Mouse (Mus musculus) liver, embryonic 15.5 days (tissue): ENCODE results near the gene Tsen54. TPM values are rescaled to one million over a fixed set of nuclear protein-coding genes. Genes with fewer than 3 reads are reported as not detected.

ENCODE experiments used
- ATAC-seq: fragments of 200-750 bp; cut with Nextera tagmentation; 2 replicates; pipeline ENCODE4 v1.8.0; 2017; ENCODE audit warnings: moderate number of reproducible peaks, mild to moderate bottlenecking, moderate library complexity; ENCODE audit not compliant: insufficient read depth
- H3K27ac ChIP-seq: fragments of 300-500 bp; sonication (generic); replicated peaks from 2 replicates; pipeline ENCODE4 v1.5.1; 2015; ENCODE audit warnings: mild to moderate bottlenecking, inconsistent platforms
- H3K27me3 ChIP-seq: fragments of 300-500 bp; sonication (generic); 2 replicates; pipeline ENCODE4 v1.6.1; 2015; ENCODE audit warnings: mild to moderate bottlenecking, inconsistent platforms
- H3K36me3 ChIP-seq: fragments of 300-500 bp; sonication (generic); replicated peaks from 2 replicates; pipeline ENCODE4 v1.6.1; 2015; ENCODE audit warnings: moderate library complexity, mild to moderate bottlenecking, inconsistent platforms
- H3K4me1 ChIP-seq: fragments of 300-500 bp; sonication (generic); replicated peaks from 2 replicates; pipeline ENCODE4 v1.6.1; 2015; ENCODE audit warnings: inconsistent platforms
- H3K4me2 ChIP-seq: fragments of 300-500 bp; sonication (generic); 2 replicates; pipeline ENCODE4 v1.6.1; 2015; ENCODE audit warnings: moderate library complexity, mild to moderate bottlenecking, inconsistent platforms
- H3K4me3 ChIP-seq: fragments of 300-500 bp; sonication (generic); replicated peaks from 2 replicates; pipeline ENCODE4 v1.5.1; 2015; ENCODE audit warnings: mild to moderate bottlenecking, inconsistent platforms
- H3K9ac ChIP-seq: fragments of 300-500 bp; sonication (generic); 2 replicates; pipeline ENCODE4 v1.6.1; 2015; ENCODE audit warnings: moderate library complexity, mild to moderate bottlenecking, inconsistent platforms
- H3K9me3 ChIP-seq: fragments of 300-500 bp; sonication (generic); replicated peaks from 2 replicates; pipeline ENCODE4 v1.6.1; 2016; ENCODE audit warnings: inconsistent platforms
- WGBS: fragments of 180-500 bp; shearing (Covaris S2); methylation state at CpG from one replicate; pipeline ENCODE4 v1.1.7; 2015; ENCODE audit warnings: mixed read lengths; ENCODE audit not compliant: insufficient replicate concordance; 5-methylcytosine and 5-hydroxymethylcytosine counted together
- polyA plus RNA-seq: library from polyadenylated mRNA; unstranded; fragments of >200 nt; fragmentation: Nextera tagmentation; extraction: Ambion mirVana; gene quantifications from 2 replicates; pipeline ENCODE4 v1.2.1, GENCODE M21; 2015

The Tsen54 gene
- polyA plus RNA-seq, 1 experiment from 2014 or later = 13.7 TPM

DNA sequence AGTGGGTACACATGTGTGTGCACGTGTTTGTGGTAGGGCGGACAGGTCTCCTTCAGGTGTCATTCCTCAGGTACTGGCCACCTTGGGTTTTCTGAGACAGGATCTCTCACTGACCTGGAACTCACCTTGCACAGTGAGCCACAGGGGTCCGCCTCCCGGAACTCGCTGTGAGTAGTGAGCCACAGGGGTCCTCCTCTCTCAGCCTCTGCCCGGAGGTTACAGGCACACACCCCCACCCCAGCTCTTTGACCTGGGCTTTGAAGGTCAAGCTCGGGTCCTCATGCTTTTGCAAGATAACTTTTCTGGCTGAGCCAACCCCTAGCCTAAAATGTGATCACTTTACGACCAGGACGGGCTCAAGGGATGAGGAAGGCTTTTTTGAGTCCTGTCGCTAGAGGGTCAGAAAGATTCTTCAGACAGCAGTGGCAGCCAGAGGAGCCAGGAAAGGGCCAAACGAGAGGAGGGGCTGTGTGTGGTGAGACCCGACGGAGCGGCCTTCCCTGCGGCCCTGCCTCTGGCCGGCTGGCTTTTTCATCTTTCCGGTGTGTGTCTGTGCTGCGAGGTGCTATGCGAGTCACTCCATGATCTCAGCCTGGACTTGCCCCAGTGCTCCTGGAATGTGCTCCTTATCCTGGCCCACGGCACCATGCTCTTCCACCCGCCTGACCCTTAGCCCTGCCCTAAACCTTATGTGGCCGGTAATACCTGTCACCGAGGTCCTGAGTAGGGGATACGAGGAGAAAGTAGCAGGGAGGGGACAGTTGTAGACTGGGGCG lies 16.2 kb downstream of the Tsen54 start:
- H3K9ac ChIP-seq = 0 out of 2 replicates have a peak overlapping the region, but pooled peaks have one; percentile 15
- no peak overlapping the region for H3K4me3 ChIP-seq
- peaks cover 72% of the 10 kb centered on the region for H3K4me1 ChIP-seq

GRCm38 (mm10) chr11:115831518-115831917 lies 17.0 kb downstream of the Tsen54 start:
- H3K9me3 ChIP-seq = no peaks in the 10 kb centered on the region
- ATAC-seq = peak; percentile 32
- H3K4me2 ChIP-seq = peak overlapping the region; percentile 50
- peaks cover 12% of the 10 kb centered on the region; the same call in 1 of the 2 replicates for H3K27me3 ChIP-seq
- H3K4me1 ChIP-seq = peaks cover 65% of the 10 kb centered on the region
- 0 out of 2 replicates have a peak overlapping the region, but pooled peaks have one; percentile 15 for H3K9ac ChIP-seq
- H3K4me3 ChIP-seq = peak overlapping the region; percentile 22
- H3K27ac ChIP-seq = peak overlapping the region; percentile 81
- H3K36me3 ChIP-seq = no peaks in the 10 kb centered on the region
- WGBS = 33% methylated on average over 3 of the region's 3 CpGs

More for the DNA sequence above, 16.2 kb downstream of the Tsen54 start:
- no peaks in the 10 kb centered on the region for H3K36me3 ChIP-seq
- peak overlapping the region; percentile 81 for H3K27ac ChIP-seq
- ATAC-seq = no peak
- peak overlapping the region; percentile 50 for H3K4me2 ChIP-seq
- WGBS = 44% methylated on average over 25 of the region's 25 CpGs
- peaks cover 12% of the 10 kb centered on the region; the same call in 1 of the 2 replicates for H3K27me3 ChIP-seq
- H3K9me3 ChIP-seq = no peaks in the 10 kb centered on the region

DNA sequence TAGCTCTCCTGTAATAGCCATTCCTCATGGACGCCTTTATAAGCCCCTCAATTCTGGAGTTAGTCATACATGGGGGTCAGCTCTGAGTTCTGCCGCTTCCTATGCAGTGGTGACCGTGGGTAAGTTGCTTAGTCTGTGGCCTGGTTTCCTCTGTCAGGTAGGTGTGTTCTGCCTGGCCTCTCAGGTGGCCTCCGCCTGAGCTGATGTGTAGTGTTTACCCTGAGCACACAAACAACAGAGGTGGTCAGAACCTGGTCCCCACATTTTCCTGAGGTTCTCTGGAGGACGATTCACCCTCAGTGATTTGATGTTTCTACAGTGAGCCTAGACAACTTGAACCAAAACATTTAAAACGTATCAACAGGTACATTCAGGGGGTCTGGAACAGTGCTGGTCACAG lies 17.5 kb downstream of the Tsen54 start:
- 56% methylated on average over 6 of the region's 6 CpGs for WGBS
- no peaks in the 10 kb centered on the region for H3K36me3 ChIP-seq
- H3K9ac ChIP-seq = 0 out of 2 replicates have a peak overlapping the region, but pooled peaks have one; percentile 15
- ATAC-seq = peak; percentile 64
- peak overlapping the region; percentile 50 for H3K4me2 ChIP-seq
- H3K27ac ChIP-seq = peak overlapping the region; percentile 81
- H3K4me3 ChIP-seq = peak overlapping the region; percentile 22; the same call in 1 of the 2 replicates
- no peaks in the 10 kb centered on the region for H3K9me3 ChIP-seq
- H3K27me3 ChIP-seq = peaks cover 12% of the 10 kb centered on the region; the same call in 1 of the 2 replicates
- H3K4me1 ChIP-seq = peaks cover 68% of the 10 kb centered on the region

DNA sequence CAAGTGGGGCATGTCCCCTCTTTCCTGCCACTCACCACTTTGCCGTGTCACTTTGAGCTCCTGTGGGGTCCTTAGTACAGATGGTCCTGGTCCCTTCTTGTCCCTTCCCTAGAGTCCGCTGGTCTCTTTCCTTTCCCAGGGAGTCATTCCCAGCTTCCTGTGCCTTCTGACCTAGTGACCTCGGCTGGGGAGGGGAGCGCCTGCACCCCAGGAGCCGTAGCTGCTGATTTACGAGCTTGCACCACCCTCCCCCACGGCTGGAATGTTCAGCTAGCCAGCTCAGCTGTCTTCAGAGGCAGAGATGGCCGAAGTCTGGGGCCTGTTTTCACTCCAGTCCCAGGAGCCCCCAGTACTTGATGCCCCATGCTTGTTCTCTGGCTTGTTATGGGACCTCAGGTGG lies 18.0 kb downstream of the Tsen54 start:
- peak overlapping the region; percentile 46 for H3K4me2 ChIP-seq
- no peak overlapping the region for H3K9ac ChIP-seq
- H3K27me3 ChIP-seq = peaks cover 7% of the 10 kb centered on the region; the same call in 1 of the 2 replicates
- H3K36me3 ChIP-seq = no peaks in the 10 kb centered on the region
- H3K4me3 ChIP-seq = peak overlapping the region; percentile 22; the same call in 1 of the 2 replicates
- WGBS = 42% methylated on average over 8 of the region's 8 CpGs
- H3K27ac ChIP-seq = peak overlapping the region; percentile 81
- H3K4me1 ChIP-seq = peaks cover 65% of the 10 kb centered on the region
- no peaks in the 10 kb centered on the region for H3K9me3 ChIP-seq
- peak; percentile 60 for ATAC-seq

- ATAC-seq = no peak
- H3K27me3 ChIP-seq = peaks cover 4% of the 10 kb centered on the region; the same call in 1 of the 2 replicates
- H3K9me3 ChIP-seq = no peaks in the 10 kb centered on the region
- H3K27ac ChIP-seq = peak overlapping the region; percentile 81
- no peak overlapping the region for H3K9ac ChIP-seq
- H3K4me2 ChIP-seq = peak overlapping the region; percentile 46
- WGBS = 26% methylated on average over 8 of the region's 8 CpGs
- peaks cover 64% of the 10 kb centered on the region for H3K4me1 ChIP-seq
- no peak overlapping the region for H3K4me3 ChIP-seq
- no peaks in the 10 kb centered on the region for H3K36me3 ChIP-seq
These were observed 18.5 kb downstream of the Tsen54 start for GRCm38 (mm10) chr11:115833021-115833513.

DNA sequence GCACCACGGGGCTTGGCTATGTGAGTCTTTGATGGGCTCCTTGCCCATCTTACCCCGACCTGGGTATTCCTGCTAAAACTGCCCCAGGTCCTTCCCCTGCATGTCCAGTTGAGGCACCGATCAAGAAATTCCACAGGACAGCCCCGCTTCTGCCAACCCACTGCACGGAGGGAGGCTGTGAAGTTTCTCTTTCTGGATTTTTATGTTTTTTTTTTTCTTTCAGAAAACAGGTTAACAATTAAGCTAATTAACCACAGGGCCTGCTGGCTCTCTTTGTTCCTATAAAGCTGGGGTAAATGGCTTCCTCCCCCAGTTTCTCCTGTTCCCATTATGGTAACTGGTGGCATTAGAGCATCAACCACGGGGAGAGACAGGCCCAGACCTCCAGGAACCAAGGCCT lies 19.5 kb downstream of the Tsen54 start:
- no peak overlapping the region for H3K4me2 ChIP-seq
- H3K9me3 ChIP-seq = no peaks in the 10 kb centered on the region
- ATAC-seq = no peak
- H3K27ac ChIP-seq = 0 out of 2 replicates have a peak overlapping the region, but pooled peaks have one; percentile 81
- no peak overlapping the region for H3K4me3 ChIP-seq
- H3K27me3 ChIP-seq = no peaks in the 10 kb centered on the region
- H3K4me1 ChIP-seq = peaks cover 70% of the 10 kb centered on the region
- WGBS = 66% methylated on average over 6 of the region's 6 CpGs
- H3K9ac ChIP-seq = no peak overlapping the region
- H3K36me3 ChIP-seq = no peaks in the 10 kb centered on the region

DNA sequence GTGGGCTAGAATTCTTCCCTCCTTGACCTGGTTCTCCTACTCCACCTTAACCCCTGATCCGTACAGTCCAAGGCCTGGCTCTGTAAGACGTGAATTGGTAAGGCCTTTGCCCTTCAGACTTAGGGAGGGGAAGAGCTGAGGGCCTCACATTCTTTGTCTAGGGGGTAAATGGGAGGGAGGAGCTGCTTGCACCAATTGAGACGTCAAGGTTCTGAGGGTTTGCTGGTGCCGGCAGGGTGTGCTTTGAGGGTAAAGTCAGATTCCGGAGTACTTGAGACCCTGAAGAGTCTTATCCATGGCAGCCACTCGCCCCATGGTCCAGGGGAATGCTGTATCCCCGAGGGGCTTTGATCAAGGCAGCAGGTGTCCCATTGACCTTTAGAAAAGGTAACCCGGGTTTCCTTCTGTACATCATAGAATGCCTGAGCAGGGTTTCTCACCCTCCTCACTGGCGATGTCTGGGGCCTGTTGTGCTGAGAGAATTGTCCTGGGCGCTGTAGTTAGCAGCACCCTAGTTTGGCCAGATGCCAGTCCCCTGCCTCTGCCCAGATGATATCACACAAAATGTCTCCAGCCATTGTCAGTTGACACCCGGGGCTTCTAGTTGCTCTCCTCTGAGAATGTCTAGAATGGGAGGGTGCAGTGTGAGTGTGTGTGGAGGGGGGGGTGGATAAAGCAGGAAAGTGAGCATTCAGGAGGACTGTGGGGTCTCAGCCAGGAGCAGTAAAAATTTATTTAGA lies 22.3 kb downstream of the Tsen54 start:
- Histone ChIP-seq H3K9me3 (no peaks in the 10 kb centered on the region), H3K27ac (no peak overlapping the region), H3K4me3 (no peak overlapping the region), H3K9ac (no peak overlapping the region), H3K36me3 (0 out of 2 replicates have a peak, but pooled peaks cover 2% of the 10 kb centered on the region), H3K4me1 (peaks cover 65% of the 10 kb centered on the region), H3K4me2 (no peak overlapping the region), H3K27me3 (no peaks in the 10 kb centered on the region)
- WGBS = 57% methylated on average over 11 of the region's 11 CpGs
- ATAC-seq = no peak

GRCm38 (mm10) chr11:115837606-115838345 lies 23.3 kb downstream of the Tsen54 start:
- no peak for ATAC-seq
- Histone ChIP-seq H3K4me2 (no peak overlapping the region), H3K9ac (no peak overlapping the region), H3K27me3 (no peaks in the 10 kb centered on the region), H3K36me3 (0 out of 2 replicates have a peak, but pooled peaks cover 2% of the 10 kb centered on the region), H3K4me1 (peaks cover 65% of the 10 kb centered on the region), H3K9me3 (no peaks in the 10 kb centered on the region), H3K27ac (no peak overlapping the region), H3K4me3 (no peak overlapping the region)
- 82% methylated on average over 22 of the region's 22 CpGs for WGBS

GRCm38 (mm10) chr11:115838895-115839311 lies 24.4 kb downstream of the Tsen54 start:
- no peak overlapping the region for H3K4me3 ChIP-seq
- H3K36me3 ChIP-seq = 0 out of 2 replicates have a peak, but pooled peaks cover 2% of the 10 kb centered on the region
- WGBS = 27% methylated on average over 4 of the region's 4 CpGs
- H3K27ac ChIP-seq = no peak overlapping the region
- ATAC-seq = no peak
- H3K4me2 ChIP-seq = no peak overlapping the region
- H3K4me1 ChIP-seq = peaks cover 65% of the 10 kb centered on the region
- H3K27me3 ChIP-seq = no peaks in the 10 kb centered on the region
- no peak overlapping the region for H3K9ac ChIP-seq
- H3K9me3 ChIP-seq = no peaks in the 10 kb centered on the region

DNA sequence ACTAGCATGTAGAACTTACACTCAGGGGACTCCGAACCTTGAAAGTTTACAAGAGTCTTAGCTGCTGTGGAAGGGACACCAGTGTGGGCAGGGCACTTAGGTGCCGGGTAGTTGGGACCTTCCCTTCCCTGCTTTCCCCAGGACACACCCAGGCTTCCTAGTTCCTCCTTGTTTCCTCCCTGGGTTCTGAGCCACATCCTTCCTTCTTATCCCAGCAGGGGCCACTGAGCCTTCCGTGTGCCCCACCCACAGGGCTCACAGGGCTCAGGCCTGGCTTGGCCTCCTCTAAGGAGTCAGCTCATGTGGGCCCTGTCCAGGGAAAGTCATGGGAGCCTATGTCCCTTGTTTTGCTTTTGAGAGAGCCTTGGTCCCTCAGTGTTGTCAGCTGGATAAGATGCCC lies 25.2 kb downstream of the Tsen54 start:
- ATAC-seq = no peak
- Histone ChIP-seq H3K27me3 (no peaks in the 10 kb centered on the region), H3K9ac (no peak overlapping the region), H3K9me3 (no peaks in the 10 kb centered on the region), H3K36me3 (peaks cover 6% of the 10 kb centered on the region; the same call in 1 of the 2 replicates), H3K4me1 (peaks cover 69% of the 10 kb centered on the region), H3K4me2 (no peak overlapping the region), H3K27ac (0 out of 2 replicates have a peak overlapping the region, but pooled peaks have one; percentile 2), H3K4me3 (no peak overlapping the region)
- WGBS = 60% methylated on average over 3 of the region's 3 CpGs
